22 mouse cellular contexts compared by ENCODE assay signal in the genomic region with DNA sequence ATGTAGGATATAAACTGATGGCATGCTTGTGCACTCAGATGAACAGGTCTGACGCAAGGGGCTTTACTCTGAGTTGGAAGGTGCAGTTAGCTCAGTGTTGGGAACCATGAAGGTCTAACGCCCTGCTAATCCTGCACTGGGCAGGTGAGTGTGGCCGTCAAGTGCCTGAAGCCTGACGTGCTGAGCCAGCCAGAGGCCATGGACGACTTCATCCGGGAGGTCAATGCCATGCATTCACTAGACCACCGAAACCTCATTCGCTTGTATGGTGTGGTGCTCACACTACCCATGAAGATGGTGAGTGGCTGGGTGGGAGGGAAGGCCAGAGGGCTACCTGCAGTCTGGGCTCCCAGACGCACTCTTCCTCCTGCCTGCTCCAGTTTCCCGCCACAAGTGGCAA. TPM values are rescaled to one million over a fixed set of nuclear protein-coding genes. Genes with fewer than 3 reads are reported as not detected.
A peak's percentile ranks its signal among the peaks of the same experiment; 100 is the strongest.
DNase-seq lines count a peak whose midpoint lies in the region; ATAC-seq lines count a peak whose summit lies in the region.
"Had no signal": no experiment of that assay in that cellular context is flagged by ENCODE, and none has a peak within 500 bp of the region (broad histone marks: within the 10 kb centered on the region; RNA-seq: fewer than 3 reads in every experiment).

No protein-coding gene starts in this region.

- no peaks in the 10 kb centered on the region for H3K27me3 ChIP-seq in hindbrain, embryonic 10.5 days (ENCODE audit: insufficient read depth, poor library complexity, severe bottlenecking)
- H3K27me3 ChIP-seq in hindbrain, embryonic 14.5 days (ENCODE audit: control insufficient read depth, insufficient read depth, low read length): no peaks in the 10 kb centered on the region
- H3K27me3 ChIP-seq: embryonic facial prominence, embryonic 13.5 days; embryonic facial prominence, embryonic 15.5 days; forebrain, embryonic 12.5 days had no signal

- H3K4me3 ChIP-seq in hindbrain, embryonic 10.5 days: no peak overlapping the region
- H3K4me3 ChIP-seq in hindbrain, embryonic 14.5 days (replicated peaks; ENCODE audit: low read length): no peak overlapping the region
- H3K4me3 ChIP-seq: embryonic facial prominence, embryonic 13.5 days; embryonic facial prominence, embryonic 15.5 days; erythroblast, embryonic 14.5 days; forebrain, embryonic 10.5 days; forebrain, embryonic 12.5 days had no signal

- H3K4me1 ChIP-seq in hindbrain, embryonic 10.5 days (replicated peaks): peaks cover 42% of the 10 kb centered on the region
- peaks cover 11% of the 10 kb centered on the region for H3K4me1 ChIP-seq in hindbrain, embryonic 14.5 days (replicated peaks; ENCODE audit: control insufficient read depth, insufficient read depth, low read length)

- DNase-seq in heart, adult 11 months: peak; percentile 82
- no peak for DNase-seq in heart, adult 9 months (ENCODE audit: low spot score in 2 of 2)
- DNase-seq in hindbrain, embryonic 10.5 days (ENCODE audit: low spot score): no peak
- DNase-seq in hindbrain, embryonic 14.5 days (ENCODE audit: low spot score): no peak
- peak; percentile 11 to 60 for DNase-seq in spleen, postnatal 4 days (ENCODE audit: low spot score in 2 of 2)
- DNase-seq in spleen, adult 18-20 months: no peak
- DNase-seq: adrenal gland, adult 2 months; adrenal gland, postnatal 10 days; adrenal gland, postnatal 25 days; cerebellum, adult 11 months; cerebellum, adult 18-20 months; cerebellum, adult 8-10 months; cerebellum, adult 9-11 months; cerebellum, postnatal 14 days; cerebellum, postnatal 36 days; embryo, embryonic 11 days had no signal

- H3K9me3 ChIP-seq in hindbrain, embryonic 10.5 days: no peaks in the 10 kb centered on the region
- no peaks in the 10 kb centered on the region for H3K9me3 ChIP-seq in hindbrain, embryonic 14.5 days (ENCODE audit: control insufficient read depth, low read length)
- H3K9me3 ChIP-seq: embryonic facial prominence, embryonic 13.5 days; embryonic facial prominence, embryonic 15.5 days; forebrain, embryonic 10.5 days; forebrain, embryonic 12.5 days had no signal

- ATAC-seq in hindbrain, embryonic 14.5 days (ENCODE audit: low FRiP score): no peak
- ATAC-seq: forebrain, embryonic 14.5 days had no signal

- WGBS in hindbrain, embryonic 10.5 days: 90% methylated on average over 10 of the region's 10 CpGs
- WGBS in hindbrain, embryonic 14.5 days: 96% methylated on average over 10 of the region's 10 CpGs

- H3K4me2 ChIP-seq in hindbrain, embryonic 14.5 days (replicated peaks): no peak overlapping the region
- H3K4me2 ChIP-seq: embryonic facial prominence, embryonic 13.5 days; embryonic facial prominence, embryonic 15.5 days; forebrain, embryonic 12.5 days had no signal

- no peak overlapping the region for H3K9ac ChIP-seq in hindbrain, embryonic 14.5 days
- H3K9ac ChIP-seq: embryonic facial prominence, embryonic 13.5 days; embryonic facial prominence, embryonic 15.5 days; forebrain, embryonic 12.5 days had no signal

- peak overlapping the region; percentile 9; the same call in 1 of the 2 replicates for H3K27ac ChIP-seq in hindbrain, embryonic 10.5 days
- H3K27ac ChIP-seq in hindbrain, embryonic 14.5 days: no peak overlapping the region
- H3K27ac ChIP-seq: embryonic facial prominence, embryonic 13.5 days; embryonic facial prominence, embryonic 15.5 days; forebrain, embryonic 10.5 days; forebrain, embryonic 12.5 days had no signal

- H3K36me3 ChIP-seq in hindbrain, embryonic 10.5 days: peaks cover 60% of the 10 kb centered on the region
- H3K36me3 ChIP-seq in hindbrain, embryonic 14.5 days (replicated peaks; ENCODE audit: control insufficient read depth, insufficient read depth): peaks cover 56% of the 10 kb centered on the region

RNA-seq across cellular contexts. Expression of gene Tnk2, which starts 25.6 kb away (rescaled TPM):
- 7.8 and 8.4 TPM in 2 replicates for polyA plus RNA-seq in hindbrain, embryonic 10.5 days (2016; fragmentation: Nextera tagmentation; extraction: Ambion mirVana)
- polyA plus RNA-seq in hindbrain, embryonic 14.5 days (2014; fragmentation: Nextera tagmentation; extraction: Ambion mirVana): 17.4 and 20.0 TPM in 2 replicates

Comparison
In these comparisons a context has a peak if more than half of its experiments do, and no peak if none do; other contexts are left out.
1. DNase-seq: peak in heart, adult 11 months (single experiment) and spleen, postnatal 4 days (2 of 2); none in heart, adult 9 months (0 of 2), hindbrain, embryonic 10.5 days (single experiment), hindbrain, embryonic 14.5 days (single experiment) and spleen, adult 18-20 months (0 of 2).